Mouse (Mus musculus): ENCODE measurements around the gene Cdh1. TPM values are rescaled to one million over a fixed set of nuclear protein-coding genes. Genes with fewer than 3 reads are reported as not detected.
"Not testable (repeated sequence)": the region's sequence is repeated elsewhere in the genome, so short reads cannot be mapped to it uniquely, and the experiment has no call there.

Cdh1 gene
- 3.6 and 17.4 TPM in 2 replicates for polyA plus RNA-seq (2015; fragmentation: Nextera tagmentation; extraction: Ambion mirVana)

- ATAC-seq (replicated peaks; ENCODE audit: insufficient number of reproducible peaks, insufficient read depth, low FRiP score, low read depth): peak; percentile 44; the same call in 1 of the 2 replicates
- under 1% methylated on average over 53 of the region's 53 CpGs for WGBS
Observed at GRCm38 (mm10) chr8:106603131-106603819, at the start of gene Cdh1. Gene Cdh1, plus strand, starts transcription at chr8:106603351.

GRCm38 (mm10) chr8:106554011-106554410, 49.1 kb upstream of the Cdh1 start:
- 94% methylated on average over 5 of the region's 5 CpGs for WGBS
- Histone ChIP-seq H3K27ac (no peak overlapping the region), H3K4me2 (no peak overlapping the region), H3K9ac (no peak overlapping the region), H3K36me3 (peaks cover 32% of the 10 kb centered on the region), H3K27me3 (no peaks in the 10 kb centered on the region), H3K4me1 (replicated peaks) (no peaks in the 10 kb centered on the region), H3K9me3 (replicated peaks) (no peaks in the 10 kb centered on the region), H3K4me3 (no peak overlapping the region)
- ATAC-seq (replicated peaks; ENCODE audit: insufficient number of reproducible peaks, insufficient read depth, low FRiP score, low read depth): no peak

More at GRCm38 (mm10) chr8:106603131-106603819, at the start of gene Cdh1:
- no peak within 1 kb of the TSS for H3K27ac ChIP-seq
- peaks cover 64% of the 10 kb centered on the region for H3K27me3 ChIP-seq
- H3K4me2 ChIP-seq: peak within 1 kb of the TSS; percentile 95
- no peaks in the 10 kb centered on the region for H3K36me3 ChIP-seq
- no peaks in the 10 kb centered on the region for H3K9me3 ChIP-seq (replicated peaks)
- peaks cover 19% of the 10 kb centered on the region for H3K4me1 ChIP-seq (replicated peaks)
- H3K4me3 ChIP-seq: peak within 1 kb of the TSS; percentile 58
- peak within 1 kb of the TSS; percentile 49 for H3K9ac ChIP-seq

GRCm38 (mm10) chr8:106556068-106556645, 47.0 kb upstream of the Cdh1 start:
- Histone ChIP-seq H3K4me2 (no peak overlapping the region), H3K27ac (no peak overlapping the region), H3K4me1 (replicated peaks) (peaks cover 4% of the 10 kb centered on the region), H3K9ac (no peak overlapping the region), H3K4me3 (no peak overlapping the region), H3K27me3 (no peaks in the 10 kb centered on the region), H3K36me3 (peaks cover 28% of the 10 kb centered on the region), H3K9me3 (replicated peaks) (no peaks in the 10 kb centered on the region)
- ATAC-seq (replicated peaks; ENCODE audit: insufficient number of reproducible peaks, insufficient read depth, low FRiP score, low read depth): no peak
- 62% methylated on average over 6 of the region's 7 CpGs for WGBS

- no peak overlapping the region for H3K4me3 ChIP-seq
- H3K4me2 ChIP-seq: no peak overlapping the region
- H3K36me3 ChIP-seq: peaks cover 12% of the 10 kb centered on the region; the same call in 1 of the 2 replicates
- H3K9ac ChIP-seq: no peak overlapping the region
- ATAC-seq (replicated peaks; ENCODE audit: insufficient number of reproducible peaks, insufficient read depth, low FRiP score, low read depth): no peak
- no peaks in the 10 kb centered on the region for H3K9me3 ChIP-seq (replicated peaks)
- 44% methylated on average over 9 of the region's 9 CpGs for WGBS
- H3K4me1 ChIP-seq (replicated peaks): peaks cover 8% of the 10 kb centered on the region
- no peaks in the 10 kb centered on the region for H3K27me3 ChIP-seq
- H3K27ac ChIP-seq: no peak overlapping the region
Observed at GRCm38 (mm10) chr8:106559844-106560243, 43.3 kb upstream of the Cdh1 start.

- no peaks in the 10 kb centered on the region for H3K27me3 ChIP-seq
- no peaks in the 10 kb centered on the region for H3K9me3 ChIP-seq (replicated peaks)
- no peak overlapping the region for H3K27ac ChIP-seq
- WGBS: 25% methylated on average over 21 of the region's 21 CpGs
- peak; percentile 79; the same call in 1 of the 2 replicates for ATAC-seq (replicated peaks; ENCODE audit: insufficient number of reproducible peaks, insufficient read depth, low FRiP score, low read depth)
- peak overlapping the region; percentile 28; the same call in 1 of the 2 replicates for H3K4me2 ChIP-seq
- H3K36me3 ChIP-seq: peaks cover 11% of the 10 kb centered on the region; the same call in 1 of the 2 replicates
- peaks cover 8% of the 10 kb centered on the region for H3K4me1 ChIP-seq (replicated peaks)
- no peak overlapping the region for H3K4me3 ChIP-seq
- H3K9ac ChIP-seq: no peak overlapping the region
Observed at GRCm38 (mm10) chr8:106561097-106561865, 41.9 kb upstream of the Cdh1 start.

- no peak overlapping the region for H3K4me2 ChIP-seq
- peaks cover 8% of the 10 kb centered on the region for H3K4me1 ChIP-seq (replicated peaks)
- 0 out of 2 replicates have a peak, but pooled peaks have one; percentile 13 for ATAC-seq (replicated peaks; ENCODE audit: insufficient number of reproducible peaks, insufficient read depth, low FRiP score, low read depth)
- no peak overlapping the region; the same call in 1 of the 2 replicates for H3K27ac ChIP-seq
- no peaks in the 10 kb centered on the region for H3K36me3 ChIP-seq
- no peak overlapping the region for H3K9ac ChIP-seq
- no peaks in the 10 kb centered on the region for H3K27me3 ChIP-seq
- H3K9me3 ChIP-seq (replicated peaks): no peaks in the 10 kb centered on the region
- no peak overlapping the region for H3K4me3 ChIP-seq
- 70% methylated on average over 3 of the region's 3 CpGs for WGBS
Observed at GRCm38 (mm10) chr8:106563691-106564182, 39.4 kb upstream of the Cdh1 start.

- WGBS: 76% methylated on average over 7 of the region's 7 CpGs
- no peaks in the 10 kb centered on the region for H3K4me1 ChIP-seq (replicated peaks)
- no peak for ATAC-seq (replicated peaks; ENCODE audit: insufficient number of reproducible peaks, insufficient read depth, low FRiP score, low read depth)
- no peak overlapping the region for H3K4me2 ChIP-seq
- no peak overlapping the region for H3K9ac ChIP-seq
- H3K27ac ChIP-seq: no peak overlapping the region
- H3K9me3 ChIP-seq (replicated peaks): no peaks in the 10 kb centered on the region
- H3K4me3 ChIP-seq: no peak overlapping the region
- H3K36me3 ChIP-seq: no peaks in the 10 kb centered on the region
- no peaks in the 10 kb centered on the region for H3K27me3 ChIP-seq
Observed at GRCm38 (mm10) chr8:106569006-106569405, 34.1 kb upstream of the Cdh1 start.

GRCm38 (mm10) chr8:106570386-106570785, 32.8 kb upstream of the Cdh1 start:
- Histone ChIP-seq H3K4me3 (no peak overlapping the region), H3K4me2 (no peak overlapping the region), H3K9ac (no peak overlapping the region), H3K27me3 (no peaks in the 10 kb centered on the region), H3K4me1 (replicated peaks) (no peaks in the 10 kb centered on the region), H3K27ac (no peak overlapping the region), H3K36me3 (no peaks in the 10 kb centered on the region), H3K9me3 (replicated peaks) (no peaks in the 10 kb centered on the region)
- WGBS: 86% methylated on average over 4 of the region's 4 CpGs
- no peak for ATAC-seq (replicated peaks; ENCODE audit: insufficient number of reproducible peaks, insufficient read depth, low FRiP score, low read depth)

GRCm38 (mm10) chr8:106571551-106572172, 31.5 kb upstream of the Cdh1 start:
- Histone ChIP-seq H3K36me3 (no peaks in the 10 kb centered on the region), H3K9me3 (replicated peaks) (no peaks in the 10 kb centered on the region), H3K4me2 (no peak overlapping the region), H3K9ac (no peak overlapping the region), H3K27ac (no peak overlapping the region), H3K4me3 (no peak overlapping the region), H3K4me1 (replicated peaks) (peaks cover 1% of the 10 kb centered on the region; the same call in 1 of the 2 replicates), H3K27me3 (no peaks in the 10 kb centered on the region)
- ATAC-seq (replicated peaks; ENCODE audit: insufficient number of reproducible peaks, insufficient read depth, low FRiP score, low read depth): no peak
- WGBS: 77% methylated on average over 5 of the region's 5 CpGs

- WGBS: 70% methylated on average over 1 of the region's 1 CpGs
- ATAC-seq (replicated peaks; ENCODE audit: insufficient number of reproducible peaks, insufficient read depth, low FRiP score, low read depth): not testable (repeated sequence)
Observed at GRCm38 (mm10) chr8:106572175-106572574, 31.0 kb upstream of the Cdh1 start.

GRCm38 (mm10) chr8:106573168-106573567, 30.0 kb upstream of the Cdh1 start, which contains the start of gene Gm10073:
Gene Gm10073, minus strand, starts transcription at chr8:106573461.
- H3K4me3 ChIP-seq; H3K9me3 ChIP-seq (replicated peaks); H3K27ac ChIP-seq; H3K9ac ChIP-seq; H3K36me3 ChIP-seq; H3K27me3 ChIP-seq; ATAC-seq (replicated peaks; ENCODE audit: insufficient number of reproducible peaks, insufficient read depth, low FRiP score, low read depth): not testable (repeated sequence)
- WGBS: 30% methylated on average over 20 of the region's 20 CpGs
- peak within 1 kb of the TSS; percentile 43 for H3K4me2 ChIP-seq
- H3K4me1 ChIP-seq (replicated peaks): peaks cover 11% of the 10 kb centered on the region

More at GRCm38 (mm10) chr8:106572175-106572574, 31.0 kb upstream of the Cdh1 start:
- H3K27ac ChIP-seq; H3K9me3 ChIP-seq (replicated peaks); H3K27me3 ChIP-seq; H3K36me3 ChIP-seq; H3K4me1 ChIP-seq (replicated peaks); H3K4me3 ChIP-seq; H3K9ac ChIP-seq; H3K4me2 ChIP-seq: not testable (repeated sequence)
